Mouse (Mus musculus) limb, embryonic 14.5 days (tissue): ENCODE measurements at regions not wholly inside any gene's neighbourhood (a gene's known extent, or its start where the extent isn't known, plus 50 kb on each side); places are given as distances from the start of the nearest gene placed in this dataset.

Experiments
- ATAC-seq: fragments of 200-750 bp; cut with Nextera tagmentation; 2 replicates; pipeline ENCODE4 v1.8.0; 2017; ENCODE audit warnings: low read depth, moderate number of reproducible peaks, moderate TSS enrichment; ENCODE audit not compliant: low FRiP score
- DNase-seq: peaks from one replicate; pipeline ENCODE4 v3.0.0-alpha.2; 2015; ENCODE audit warnings: low spot score
- H3K27ac ChIP-seq: fragments of 300-500 bp; sonication (generic); replicated peaks from 2 replicates; pipeline ENCODE4 v1.5.1; 2014; ENCODE audit warnings: low read depth, mild to moderate bottlenecking, low read length, moderate library complexity, mixed read lengths
- H3K27me3 ChIP-seq: fragments of 300-500 bp; sonication (generic); 2 replicates; pipeline ENCODE4 v1.6.1; 2014; ENCODE audit warnings: low read length, mixed read lengths; ENCODE audit not compliant: control insufficient read depth, insufficient read depth
- H3K36me3 ChIP-seq: fragments of 300-500 bp; sonication (generic); 2 replicates; pipeline ENCODE4 v1.6.1; 2014; ENCODE audit warnings: mild to moderate bottlenecking, low read length, moderate library complexity, mixed read lengths; ENCODE audit not compliant: control insufficient read depth, insufficient read depth
- H3K4me1 ChIP-seq: fragments of 300-500 bp; sonication (generic); 2 replicates; pipeline ENCODE4 v1.6.1; 2014; ENCODE audit warnings: antibody characterized with exemption, low read length, mixed read lengths; ENCODE audit not compliant: control insufficient read depth, insufficient read depth
- H3K4me2 ChIP-seq: fragments of 300-500 bp; sonication (generic); replicated peaks from 2 replicates; pipeline ENCODE4 v1.6.1; 2014; ENCODE audit warnings: low read depth, mild to moderate bottlenecking, low read length, moderate library complexity; ENCODE audit not compliant: severe bottlenecking
- H3K4me3 ChIP-seq: fragments of 300-500 bp; sonication (generic); replicated peaks from 2 replicates; pipeline ENCODE4 v1.5.1; 2014; ENCODE audit warnings: low read length
- H3K9ac ChIP-seq: fragments of 300-500 bp; sonication (generic); 2 replicates; pipeline ENCODE4 v1.6.1; 2014; ENCODE audit warnings: mild to moderate bottlenecking, low read depth, low read length, moderate library complexity; ENCODE audit not compliant: severe bottlenecking
- H3K9me3 ChIP-seq: fragments of 300-500 bp; sonication (generic); 2 replicates; pipeline ENCODE4 v1.6.1; 2016; ENCODE audit warnings: low read length; ENCODE audit not compliant: control insufficient read depth
- POLR2A ChIP-seq: fragments of 200-500 bp; IDR thresholded peaks from 2 replicates; pipeline ENCODE4 v1.8.0; 2012; ENCODE audit warnings: inconsistent platforms, mild to moderate bottlenecking, moderate library complexity, borderline replicate concordance; ENCODE audit not compliant: insufficient read depth, insufficient read length; ENCODE audit errors: extremely low read depth
- WGBS: fragments of 180-500 bp; shearing (Covaris S2); extraction: QIAGEN DNeasy Blood & Tissue Kit; methylation state at CpG from one replicate; pipeline ENCODE4 v1.1.7; 2014; 5-methylcytosine and 5-hydroxymethylcytosine counted together

- no peak for TF ChIP-seq POLR2A
- Histone ChIP-seq H3K4me3 (no peak overlapping the region), H3K4me1 (no peaks in the 10 kb centered on the region), H3K4me2 (no peak overlapping the region), H3K9me3 (no peaks in the 10 kb centered on the region), H3K27me3 (no peaks in the 10 kb centered on the region), H3K27ac (no peak overlapping the region), H3K36me3 (no peaks in the 10 kb centered on the region), H3K9ac (no peak overlapping the region)
- 63% methylated on average over 4 of the region's 4 CpGs for WGBS
- DNase-seq, result no peak
- no peak for ATAC-seq
These were observed 558.5 kb upstream of the Camk1g start for GRCm38 (mm10) chr1:193928607-193929006.

DNA sequence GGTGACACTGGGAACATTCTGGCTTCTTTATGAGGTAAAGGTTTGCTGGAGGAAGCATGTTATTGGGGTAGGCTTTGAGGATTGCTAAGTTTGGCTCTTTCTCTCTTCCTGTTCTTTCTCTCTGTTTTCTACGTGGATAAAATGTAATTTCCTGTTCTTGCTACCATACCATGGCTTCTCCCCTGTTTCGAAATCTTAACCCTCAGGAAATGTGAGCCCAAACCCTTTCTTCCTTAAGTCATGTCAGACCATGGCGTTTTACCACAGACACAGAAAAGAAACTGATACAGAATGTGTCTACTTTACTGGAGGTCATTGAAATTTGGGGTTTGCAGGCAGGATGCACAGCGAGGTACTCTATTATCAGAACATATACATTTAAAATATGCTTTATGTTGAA lies 552.7 kb upstream of the Camk1g start:
- TF ChIP-seq POLR2A, result no peak
- DNase-seq (no peak), ATAC-seq (no peak)
- Histone ChIP-seq H3K9ac (no peak overlapping the region), H3K4me1 (no peaks in the 10 kb centered on the region), H3K9me3 (no peaks in the 10 kb centered on the region), H3K27ac (no peak overlapping the region), H3K4me2 (no peak overlapping the region), H3K4me3 (no peak overlapping the region), H3K36me3 (no peaks in the 10 kb centered on the region), H3K27me3 (no peaks in the 10 kb centered on the region)
- 72% methylated on average over 4 of the region's 4 CpGs for WGBS

DNA sequence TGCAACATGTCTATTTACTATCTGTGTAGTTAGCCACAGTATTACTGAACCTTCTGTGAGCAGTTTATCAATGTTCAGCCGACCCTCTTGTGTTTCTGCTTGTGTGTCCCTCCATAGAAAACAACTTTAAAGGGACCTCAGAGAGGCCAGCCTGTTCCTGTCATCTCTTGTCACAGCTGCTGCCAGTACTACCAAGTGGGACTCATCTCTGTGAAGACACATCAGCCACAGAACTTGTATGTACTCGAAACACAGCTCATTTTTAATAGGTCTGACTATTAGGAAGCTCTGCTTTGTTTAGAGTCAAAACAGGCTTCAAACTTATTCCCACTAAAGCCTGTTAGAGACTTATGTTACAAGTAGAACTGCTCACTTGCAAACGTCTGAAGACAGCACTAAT lies 549.1 kb upstream of the Camk1g start:
- Histone ChIP-seq H3K9ac (no peak overlapping the region), H3K36me3 (no peaks in the 10 kb centered on the region), H3K4me1 (no peaks in the 10 kb centered on the region), H3K4me3 (no peak overlapping the region), H3K27me3 (no peaks in the 10 kb centered on the region), H3K4me2 (no peak overlapping the region), H3K27ac (no peak overlapping the region), H3K9me3 (no peaks in the 10 kb centered on the region)
- 55% methylated on average over 3 of the region's 3 CpGs for WGBS
- TF ChIP-seq POLR2A, result no peak
- no peak for DNase-seq
- ATAC-seq, result no peak

- Histone ChIP-seq H3K4me1 (no peaks in the 10 kb centered on the region), H3K9me3 (no peaks in the 10 kb centered on the region), H3K36me3 (no peaks in the 10 kb centered on the region), H3K4me3 (no peak overlapping the region), H3K4me2 (no peak overlapping the region), H3K27ac (no peak overlapping the region), H3K9ac (no peak overlapping the region), H3K27me3 (no peaks in the 10 kb centered on the region)
- DNase-seq (no peak), ATAC-seq (no peak)
- TF ChIP-seq POLR2A, result no peak
These were observed 535.6 kb upstream of the Camk1g start for GRCm38 (mm10) chr1:193905711-193906110.

GRCm38 (mm10) chr1:193894072-193894471 lies 524.0 kb upstream of the Camk1g start:
- H3K4me2 ChIP-seq, result no peak overlapping the region
- no peak overlapping the region for H3K9ac ChIP-seq
- no peaks in the 10 kb centered on the region for H3K36me3 ChIP-seq
- no peak overlapping the region for H3K27ac ChIP-seq
- DNase-seq (no peak), ATAC-seq (no peak)
- no peak for TF ChIP-seq POLR2A
- H3K9me3 ChIP-seq, result no peaks in the 10 kb centered on the region
- H3K4me1 ChIP-seq, result no peaks in the 10 kb centered on the region
- H3K27me3 ChIP-seq, result no peaks in the 10 kb centered on the region
- no peak overlapping the region for H3K4me3 ChIP-seq

DNA sequence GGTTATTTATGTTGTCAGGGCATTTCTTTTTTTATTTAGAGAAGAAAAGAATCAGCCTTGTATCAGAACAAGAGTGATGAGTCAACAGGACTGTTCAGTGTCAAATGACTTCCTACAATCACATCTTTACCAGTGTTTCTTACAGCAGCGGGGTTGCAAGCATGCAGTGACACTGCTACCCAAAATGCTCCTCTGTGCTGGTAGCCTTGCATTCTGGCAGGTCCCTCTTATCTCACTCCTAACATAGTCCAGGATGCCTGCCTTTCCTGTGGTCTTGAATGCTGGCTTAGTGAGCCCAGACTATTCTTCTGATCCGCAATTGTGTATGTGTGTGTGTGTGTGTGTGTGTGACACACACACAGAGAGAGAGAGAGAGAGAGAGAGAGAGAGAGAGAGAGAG lies 506.4 kb upstream of the Camk1g start:
- 78% methylated on average over 2 of the region's 2 CpGs for WGBS
- Histone ChIP-seq H3K4me1 (no peaks in the 10 kb centered on the region), H3K4me3 (no peak overlapping the region), H3K4me2 (no peak overlapping the region), H3K27me3 (no peaks in the 10 kb centered on the region), H3K27ac (no peak overlapping the region), H3K36me3 (no peaks in the 10 kb centered on the region), H3K9me3 (no peaks in the 10 kb centered on the region), H3K9ac (no peak overlapping the region)
- DNase-seq (no peak), ATAC-seq (no peak)
- TF ChIP-seq POLR2A, result no peak
